Mouse (Mus musculus) limb, embryonic 14.5 days (tissue): ENCODE measurements around the gene Robo1. TPM values are rescaled to one million over a fixed set of nuclear protein-coding genes. Genes with fewer than 3 reads are reported as not detected.

Experiments used
- ATAC-seq: fragments of 200-750 bp; cut with Nextera tagmentation; 2 replicates; pipeline ENCODE4 v1.8.0; 2017; ENCODE audit warnings: low read depth, moderate number of reproducible peaks, moderate TSS enrichment; ENCODE audit not compliant: low FRiP score
- DNase-seq: peaks from one replicate; pipeline ENCODE4 v3.0.0-alpha.2; 2015; ENCODE audit warnings: low spot score
- H3K27ac ChIP-seq: fragments of 300-500 bp; sonication (generic); replicated peaks from 2 replicates; pipeline ENCODE4 v1.5.1; 2014; ENCODE audit warnings: low read depth, mild to moderate bottlenecking, low read length, moderate library complexity, mixed read lengths
- H3K27me3 ChIP-seq: fragments of 300-500 bp; sonication (generic); 2 replicates; pipeline ENCODE4 v1.6.1; 2014; ENCODE audit warnings: low read length, mixed read lengths; ENCODE audit not compliant: control insufficient read depth, insufficient read depth
- H3K36me3 ChIP-seq: fragments of 300-500 bp; sonication (generic); 2 replicates; pipeline ENCODE4 v1.6.1; 2014; ENCODE audit warnings: mild to moderate bottlenecking, low read length, moderate library complexity, mixed read lengths; ENCODE audit not compliant: control insufficient read depth, insufficient read depth
- H3K4me1 ChIP-seq: fragments of 300-500 bp; sonication (generic); 2 replicates; pipeline ENCODE4 v1.6.1; 2014; ENCODE audit warnings: antibody characterized with exemption, low read length, mixed read lengths; ENCODE audit not compliant: control insufficient read depth, insufficient read depth
- H3K4me2 ChIP-seq: fragments of 300-500 bp; sonication (generic); replicated peaks from 2 replicates; pipeline ENCODE4 v1.6.1; 2014; ENCODE audit warnings: low read depth, mild to moderate bottlenecking, low read length, moderate library complexity; ENCODE audit not compliant: severe bottlenecking
- H3K4me3 ChIP-seq: fragments of 300-500 bp; sonication (generic); replicated peaks from 2 replicates; pipeline ENCODE4 v1.5.1; 2014; ENCODE audit warnings: low read length
- H3K9ac ChIP-seq: fragments of 300-500 bp; sonication (generic); 2 replicates; pipeline ENCODE4 v1.6.1; 2014; ENCODE audit warnings: mild to moderate bottlenecking, low read depth, low read length, moderate library complexity; ENCODE audit not compliant: severe bottlenecking
- H3K9me3 ChIP-seq: fragments of 300-500 bp; sonication (generic); 2 replicates; pipeline ENCODE4 v1.6.1; 2016; ENCODE audit warnings: low read length; ENCODE audit not compliant: control insufficient read depth
- POLR2A ChIP-seq: fragments of 200-500 bp; IDR thresholded peaks from 2 replicates; pipeline ENCODE4 v1.8.0; 2012; ENCODE audit warnings: inconsistent platforms, mild to moderate bottlenecking, moderate library complexity, borderline replicate concordance; ENCODE audit not compliant: insufficient read depth, insufficient read length; ENCODE audit errors: extremely low read depth
- WGBS: fragments of 180-500 bp; shearing (Covaris S2); extraction: QIAGEN DNeasy Blood & Tissue Kit; methylation state at CpG from one replicate; pipeline ENCODE4 v1.1.7; 2014; 5-methylcytosine and 5-hydroxymethylcytosine counted together
- polyA plus RNA-seq, 2 experiments: library from polyadenylated mRNA; depleted of rRNA in 1 of 2; stranded (reverse) in 1 of 2; unstranded in 1 of 2; fragments of >200 nt; fragmentation: Nextera tagmentation in 1 of 2; extraction: Ambion mirVana in 1 of 2; gene quantifications; 2 replicates each; pipeline versions ENCODE4 v1.2.1 to v1.2.3; 2012 to 2014

The Robo1 gene
- polyA plus RNA-seq, 2 experiments = 41.2 to 44.9 TPM

DNA sequence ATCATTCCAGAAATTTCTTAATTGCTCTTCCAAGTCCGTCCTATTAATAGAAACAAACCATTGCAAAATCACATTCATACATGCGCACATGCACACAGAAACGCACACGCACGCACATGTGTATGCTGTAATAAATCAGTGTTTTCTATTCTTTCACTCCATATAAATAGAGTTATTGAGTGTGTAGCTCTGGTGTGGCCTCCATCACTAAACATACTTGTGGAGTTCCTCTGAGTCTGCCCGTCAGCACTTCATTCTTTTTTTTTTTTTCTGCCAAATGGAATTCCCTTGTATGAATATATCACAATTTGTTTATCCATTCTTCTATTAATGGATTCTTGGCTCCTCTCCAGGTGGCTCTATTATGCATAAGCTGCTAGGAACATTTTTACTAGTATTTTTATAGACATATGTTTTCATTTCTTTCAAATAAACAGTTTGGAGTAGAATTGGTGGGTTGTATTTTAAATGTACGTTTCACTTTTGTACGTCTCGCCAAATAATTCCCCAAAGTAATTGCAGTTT is 483.1 kb downstream of the Robo1 start:
- no peaks in the 10 kb centered on the region for H3K36me3 ChIP-seq
- H3K4me3 ChIP-seq = no peak overlapping the region
- H3K27me3 ChIP-seq = no peaks in the 10 kb centered on the region
- peaks cover 14% of the 10 kb centered on the region for H3K4me1 ChIP-seq
- DNase-seq = peak; percentile 69
- no peak overlapping the region for H3K9ac ChIP-seq
- H3K27ac ChIP-seq = no peak overlapping the region
- no peak for TF ChIP-seq POLR2A
- peak; percentile 15; the same call in 1 of the 2 replicates for ATAC-seq
- H3K4me2 ChIP-seq = no peak overlapping the region
- WGBS = 53% methylated on average over 9 of the region's 9 CpGs
- no peaks in the 10 kb centered on the region for H3K9me3 ChIP-seq

DNA sequence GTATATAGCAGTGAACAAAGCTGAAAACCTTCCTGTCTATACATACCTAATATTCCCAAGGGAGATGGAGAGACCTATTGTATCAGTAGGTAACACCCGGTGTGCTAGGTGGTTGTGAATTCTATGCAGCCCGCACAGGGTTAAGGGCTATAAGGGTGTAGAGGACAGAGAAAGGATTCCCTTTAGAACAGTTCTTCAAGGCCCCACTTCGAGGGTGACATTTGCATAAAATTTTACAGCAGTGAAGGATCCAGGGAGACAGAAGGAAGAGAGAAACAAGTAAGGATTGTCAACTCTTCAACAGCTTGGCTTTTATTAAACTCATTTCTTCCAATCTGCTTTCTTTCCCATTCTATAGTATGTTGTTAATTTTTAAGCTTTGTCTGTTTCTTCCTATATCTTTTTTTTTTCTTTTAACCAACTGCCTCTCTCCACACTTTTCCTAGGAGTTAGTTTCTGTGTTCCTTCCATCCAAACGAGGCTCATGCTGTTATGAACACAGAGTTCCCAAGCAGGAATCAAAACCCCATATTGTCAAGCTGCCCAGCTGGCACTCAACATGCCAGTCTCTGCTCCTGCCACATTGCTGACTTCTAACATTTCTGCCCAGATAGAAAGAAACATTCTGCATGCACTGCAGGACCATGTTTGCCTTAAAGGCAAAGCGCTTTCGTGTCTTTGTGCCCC is 486.7 kb downstream of the Robo1 start:
- TF ChIP-seq POLR2A = no peak
- Histone ChIP-seq H3K4me2 (no peak overlapping the region), H3K9ac (no peak overlapping the region), H3K9me3 (no peaks in the 10 kb centered on the region), H3K27ac (no peak overlapping the region), H3K36me3 (no peaks in the 10 kb centered on the region), H3K27me3 (no peaks in the 10 kb centered on the region), H3K4me1 (peaks cover 19% of the 10 kb centered on the region), H3K4me3 (no peak overlapping the region)
- DNase-seq = no peak
- 59% methylated on average over 6 of the region's 6 CpGs for WGBS
- no peak for ATAC-seq

DNA sequence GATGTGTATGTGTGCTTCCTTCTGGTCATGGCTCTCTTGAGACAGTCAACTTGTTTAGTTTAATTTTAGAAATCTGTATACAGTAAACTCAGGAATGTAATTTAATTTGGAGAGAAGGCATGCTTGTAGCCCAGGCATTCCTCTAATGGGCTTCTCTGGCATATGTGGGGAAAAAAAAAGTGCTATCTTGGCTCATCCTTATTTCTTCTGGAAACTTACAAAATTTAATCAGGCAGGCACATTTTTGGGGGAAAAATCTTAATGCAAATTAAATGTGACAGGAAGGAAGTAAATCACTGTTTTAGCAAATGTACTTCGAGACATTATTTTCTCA is 487.2 kb downstream of the Robo1 start:
- Histone ChIP-seq H3K36me3 (no peaks in the 10 kb centered on the region), H3K4me1 (peaks cover 23% of the 10 kb centered on the region), H3K9ac (no peak overlapping the region), H3K9me3 (no peaks in the 10 kb centered on the region), H3K4me2 (no peak overlapping the region), H3K4me3 (no peak overlapping the region), H3K27me3 (no peaks in the 10 kb centered on the region), H3K27ac (no peak overlapping the region)
- TF ChIP-seq POLR2A = no peak
- ATAC-seq = no peak
- no peak for DNase-seq
- WGBS = 80% methylated on average over 1 of the region's 1 CpGs

DNA sequence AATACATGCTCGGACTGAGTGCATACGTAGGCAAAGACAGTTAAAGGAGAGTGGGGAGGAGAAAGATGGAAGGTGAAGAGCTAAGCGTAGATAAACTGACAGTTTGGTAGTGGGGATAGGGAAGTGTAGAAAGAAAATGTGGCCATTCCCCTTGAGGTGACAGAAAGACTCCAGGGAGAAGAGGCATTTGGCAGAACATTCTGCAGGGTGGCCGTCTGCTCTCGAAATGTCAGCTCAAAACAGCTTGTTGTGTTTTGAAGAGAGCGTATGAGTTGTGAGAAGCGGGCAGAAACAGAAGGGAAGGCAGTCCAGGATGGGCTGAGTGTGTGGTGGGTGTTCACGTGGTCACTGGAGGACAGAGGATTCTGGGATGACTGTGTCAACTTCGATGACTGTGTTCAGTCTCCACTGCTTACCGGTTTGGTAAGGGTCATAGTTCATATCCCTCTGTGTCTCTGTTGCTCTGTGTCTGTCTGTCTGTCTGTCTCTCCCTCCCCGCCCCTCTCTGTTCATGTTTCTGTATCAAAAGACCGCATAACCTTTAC is 490.4 kb downstream of the Robo1 start:
- H3K9me3 ChIP-seq = no peaks in the 10 kb centered on the region
- H3K27me3 ChIP-seq = no peaks in the 10 kb centered on the region
- H3K9ac ChIP-seq = no peak overlapping the region
- H3K4me3 ChIP-seq = no peak overlapping the region
- H3K4me2 ChIP-seq = no peak overlapping the region
- H3K27ac ChIP-seq = no peak overlapping the region
- H3K36me3 ChIP-seq = no peaks in the 10 kb centered on the region
- 86% methylated on average over 12 of the region's 12 CpGs for WGBS
- no peak for TF ChIP-seq POLR2A
- peaks cover 31% of the 10 kb centered on the region for H3K4me1 ChIP-seq
- DNase-seq (no peak), ATAC-seq (no peak)

DNA sequence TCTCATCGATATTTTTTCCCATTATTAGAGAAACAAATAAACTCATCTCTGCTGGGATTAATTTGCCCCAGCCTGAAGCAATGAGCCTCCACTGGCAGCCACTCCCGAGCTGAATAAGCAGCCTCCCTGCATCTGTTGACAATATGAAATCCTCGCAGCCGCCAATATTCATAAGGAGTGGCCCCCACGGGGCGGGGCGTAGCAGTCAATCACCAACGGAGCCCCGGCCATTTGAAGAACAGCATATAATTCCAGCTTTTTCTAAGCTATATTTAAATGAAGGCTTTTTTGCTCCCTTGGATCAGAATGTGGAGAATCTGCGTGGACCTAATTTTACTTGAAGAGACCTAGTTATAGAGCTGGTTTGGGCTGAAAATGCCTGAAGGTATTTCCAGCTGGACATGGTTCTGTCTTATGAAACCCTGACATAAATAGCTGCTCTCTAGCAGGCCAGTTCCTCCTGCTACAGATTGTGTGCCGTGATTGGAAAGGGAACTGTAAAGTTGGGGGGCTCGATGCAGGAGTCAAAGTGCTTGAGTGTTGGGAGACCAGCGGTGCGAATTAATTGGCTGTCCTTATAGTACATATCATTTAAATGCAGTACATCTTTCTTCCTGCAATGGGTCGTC is 492.1 kb downstream of the Robo1 start:
- Histone ChIP-seq H3K4me3 (no peak overlapping the region), H3K27ac (no peak overlapping the region), H3K4me2 (no peak overlapping the region), H3K9ac (no peak overlapping the region), H3K36me3 (no peaks in the 10 kb centered on the region), H3K4me1 (peaks cover 25% of the 10 kb centered on the region), H3K27me3 (no peaks in the 10 kb centered on the region), H3K9me3 (no peaks in the 10 kb centered on the region)
- DNase-seq (peak; percentile 69), ATAC-seq (no peak)
- no peak for TF ChIP-seq POLR2A
- WGBS = 42% methylated on average over 15 of the region's 15 CpGs
